Mouse (Mus musculus): ENCODE results near the gene Gm49337.

DNA sequence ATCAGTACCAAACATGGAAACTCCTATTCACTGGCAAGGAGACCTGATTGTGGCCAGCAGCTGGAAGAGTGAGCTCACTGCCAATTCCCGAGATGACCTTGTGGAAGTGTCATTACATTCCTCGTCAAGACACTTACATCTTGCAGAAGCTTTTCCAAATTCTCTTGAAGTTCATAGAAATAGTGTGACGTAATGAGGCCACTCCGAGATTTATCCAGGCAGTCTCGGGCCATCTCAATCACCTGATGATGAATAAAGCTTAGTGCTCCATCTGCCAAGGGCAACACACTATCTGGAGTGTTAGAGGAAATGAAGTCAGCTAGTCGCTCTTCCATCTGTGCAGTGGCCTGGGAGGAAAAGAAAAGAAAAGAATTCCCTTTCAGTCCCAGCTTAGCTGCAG is 148.9 kb downstream of the Gm49337 start:
- TF ChIP-seq CTCF (IDR thresholded peaks at IDR 0.05; ENCODE audit: control insufficient read depth, insufficient read depth, low read length): no peak
- no peak for TF ChIP-seq POLR2A (IDR thresholded peaks at IDR 0.05; ENCODE audit: borderline replicate concordance, control insufficient read depth, low read depth, low read length)

All from bone marrow, adult 2 months (tissue).